Mouse (Mus musculus): ENCODE measurements around the gene Foxe1. TPM values are rescaled to one million over a fixed set of nuclear protein-coding genes. Genes with fewer than 3 reads are reported as not detected.
A peak's percentile ranks its signal among the peaks of the same experiment; 100 is the strongest.

Gene Foxe1
- not detected for polyA plus RNA-seq (2017; shearing (Covaris generic))

GRCm38 (mm10) chr4:46343596-46344260 lies at the start of gene Foxe1:
Gene Foxe1, plus strand, starts transcription at chr4:46343609.
- ATAC-seq, result no peak

GRCm38 (mm10) chr4:46304071-46304470 lies 39.3 kb upstream of the Foxe1 start:
- no peak for ATAC-seq

- peak; percentile 78 for ATAC-seq
Observed at GRCm38 (mm10) chr4:46304757-46305384, 38.5 kb upstream of the Foxe1 start.

- no peak for ATAC-seq
Observed at GRCm38 (mm10) chr4:46305436-46305835, 38.0 kb upstream of the Foxe1 start.

- ATAC-seq, result no peak
Observed at GRCm38 (mm10) chr4:46307341-46307740, 36.1 kb upstream of the Foxe1 start.

- no peak for ATAC-seq
Observed at GRCm38 (mm10) chr4:46307869-46308268, 35.5 kb upstream of the Foxe1 start.

- no peak for ATAC-seq
Observed at GRCm38 (mm10) chr4:46311631-46312030, 31.8 kb upstream of the Foxe1 start.

- ATAC-seq, result no peak
Observed at GRCm38 (mm10) chr4:46321730-46322389, 21.5 kb upstream of the Foxe1 start.

GRCm38 (mm10) chr4:46322715-46323114 lies 20.7 kb upstream of the Foxe1 start:
- no peak for ATAC-seq

GRCm38 (mm10) chr4:46328906-46329305 lies 14.5 kb upstream of the Foxe1 start:
- no peak for ATAC-seq

- no peak for ATAC-seq
Observed at GRCm38 (mm10) chr4:46335846-46336245, 7.6 kb upstream of the Foxe1 start.

- ATAC-seq, result no peak
Observed at GRCm38 (mm10) chr4:46337990-46338389, 5.4 kb upstream of the Foxe1 start.

GRCm38 (mm10) chr4:46339026-46339425 lies 4.4 kb upstream of the Foxe1 start:
- no peak for ATAC-seq

- no peak for ATAC-seq
Observed at GRCm38 (mm10) chr4:46339584-46339983, 3.8 kb upstream of the Foxe1 start.

GRCm38 (mm10) chr4:46341831-46342680 lies 1.4 kb upstream of the Foxe1 start:
- no peak for ATAC-seq

- no peak for ATAC-seq
Observed at GRCm38 (mm10) chr4:46342711-46343286, 610 bp upstream of the Foxe1 start.

GRCm38 (mm10) chr4:46344288-46344687 lies 879 bp downstream of the Foxe1 start:
- ATAC-seq, result peak; percentile 28

GRCm38 (mm10) chr4:46345056-46345772 lies 1.8 kb downstream of the Foxe1 start:
- ATAC-seq, result no peak

- no peak for ATAC-seq
Observed at GRCm38 (mm10) chr4:46345773-46346100, 2.3 kb downstream of the Foxe1 start.

- no peak for ATAC-seq
Observed at GRCm38 (mm10) chr4:46346221-46346620, 2.8 kb downstream of the Foxe1 start.

GRCm38 (mm10) chr4:46347141-46347540 lies 3.7 kb downstream of the Foxe1 start:
- ATAC-seq, result no peak
